Mouse (Mus musculus) olfactory bulb, adult 2 months (tissue): ENCODE measurements around the gene Tsc22d1.

Experiments
- CTCF ChIP-seq: fragments of 200-500 bp; IDR thresholded peaks from 2 replicates; pipeline ENCODE4 v1.5.1; 2012; ENCODE audit warnings: low read depth, mild to moderate bottlenecking, low read length, moderate library complexity; ENCODE audit not compliant: insufficient read depth
- POLR2A ChIP-seq: fragments of 200-500 bp; IDR thresholded peaks from 2 replicates; pipeline ENCODE4 v1.6.1; 2012; ENCODE audit warnings: mild to moderate bottlenecking, low read depth, low read length, moderate library complexity; ENCODE audit not compliant: insufficient read depth

DNA sequence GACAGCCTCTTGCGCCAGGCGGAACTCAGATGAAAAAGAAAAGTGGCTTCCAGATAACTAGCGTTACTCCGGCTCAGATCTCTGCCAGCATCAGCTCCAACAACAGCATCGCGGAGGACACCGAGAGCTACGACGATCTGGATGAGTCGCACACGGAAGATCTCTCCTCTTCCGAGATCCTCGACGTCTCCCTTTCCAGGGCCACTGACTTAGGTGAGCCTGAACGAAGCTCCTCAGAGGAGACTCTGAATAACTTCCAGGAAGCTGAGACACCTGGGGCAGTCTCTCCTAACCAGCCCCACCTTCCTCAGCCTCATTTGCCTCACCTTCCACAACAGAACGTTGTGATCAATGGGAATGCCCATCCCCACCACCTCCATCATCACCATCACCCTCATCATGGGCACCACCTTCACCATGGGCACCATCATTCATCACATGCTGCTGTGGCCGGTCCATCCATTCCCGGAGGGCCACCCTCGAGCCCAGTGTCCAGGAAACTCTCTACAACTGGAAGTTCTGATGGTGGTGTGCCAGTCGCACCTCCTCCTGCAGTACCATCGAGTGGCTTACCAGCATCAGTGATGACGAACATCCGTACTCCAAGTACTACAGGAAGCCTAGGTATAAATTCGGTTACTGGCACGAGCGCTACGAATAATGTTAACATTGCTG lies 1.7 kb downstream of the Tsc22d1 start:
- TF ChIP-seq CTCF (peak; percentile 25; the same call in 1 of the 2 replicates), POLR2A (no peak)
